Mouse (Mus musculus): Measurements from ENCODE around the gene Gpr50. TPM values are rescaled to one million over a fixed set of nuclear protein-coding genes. Genes with fewer than 3 reads are reported as not detected.
A peak's percentile ranks its signal among the peaks of the same experiment; 100 is the strongest.

Gene Gpr50
- total RNA-seq, 1 experiment: 0.89 TPM

- DNase-seq (ENCODE audit: low read depth, low spot score): no peak
- no peak for TF ChIP-seq ZC3H11A (IDR thresholded peaks at IDR 0.05; ENCODE audit: borderline replicate concordance, low read depth, low read length)
- TF ChIP-seq MAFK (IDR thresholded peaks at IDR 0.05; ENCODE audit: insufficient read depth, low read depth, low read length): no peak
- TF ChIP-seq HCFC1 (IDR thresholded peaks at IDR 0.05; ENCODE audit: borderline replicate concordance, insufficient read depth, low read length): no peak
- TF ChIP-seq ZNF384 (IDR thresholded peaks at IDR 0.05; ENCODE audit: low read depth, low read length): no peak
- TF ChIP-seq CHD2 (IDR thresholded peaks at IDR 0.05; ENCODE audit: low read depth, low read length): no peak
Measured at GRCm38 (mm10) chrX:71670254-71670653, 6.8 kb downstream of the Gpr50 start.

GRCm38 (mm10) chrX:71700817-71701469 is 37.5 kb downstream of the Gpr50 start:
- Histone ChIP-seq H3K9me3 (ENCODE audit: control insufficient read depth, insufficient read depth, low read depth, low read length) (no peaks in the 10 kb centered on the region), H3K4me1 (ENCODE audit: control insufficient read depth in 2 of 2, insufficient read depth in 2 of 2, low read length in 2 of 2, poor library complexity in 1 of 2) (peaks cover 0 to 2% of the 10 kb centered on the region in 2 experiments; a peak in 1 of 4 replicates), H3K4me3 (ENCODE audit: insufficient read depth in 1 of 2, low read depth in 1 of 2, low read length in 2 of 2, poor library complexity in 1 of 2, severe bottlenecking in 1 of 2) (no peak overlapping the region), H3K36me3 (ENCODE audit: control insufficient read depth, insufficient read depth, low read length, poor library complexity, severe bottlenecking) (no peaks in the 10 kb centered on the region), H3K9ac (ENCODE audit: insufficient read depth, low read depth, low read length, poor library complexity, severe bottlenecking) (no peak overlapping the region), H3K27ac (ENCODE audit: insufficient read depth, low read depth, low read length, poor library complexity, severe bottlenecking) (no peak overlapping the region)
- in situ Hi-C loops (cut with MboI; ENCODE audit: low sequenced_read_pairs in 2 of 2, unreplicated experiment in 2 of 2): no loop called here
- TF ChIP-seq HCFC1 (IDR thresholded peaks at IDR 0.05; ENCODE audit: borderline replicate concordance, insufficient read depth, low read length) (no peak), ZC3H11A (IDR thresholded peaks at IDR 0.05; ENCODE audit: borderline replicate concordance, low read depth, low read length) (no peak), MAFK (IDR thresholded peaks at IDR 0.05; ENCODE audit: insufficient read depth, low read depth, low read length) (no peak), CHD2 (IDR thresholded peaks at IDR 0.05; ENCODE audit: low read depth, low read length) (no peak), ZNF384 (IDR thresholded peaks at IDR 0.05; ENCODE audit: low read depth, low read length) (no peak)
- peak; percentile 28 for DNase-seq (ENCODE audit: low read depth, low spot score)

More at GRCm38 (mm10) chrX:71670254-71670653, 6.8 kb downstream of the Gpr50 start:
- in situ Hi-C loops (cut with MboI; ENCODE audit: low sequenced_read_pairs in 2 of 2, unreplicated experiment in 2 of 2): loop anchor here (25.0 kb wide), 2 partner anchors 267 to 292 kb away; partner anchors contain the start of genes Fate1 (in 1 of the 2) and Prrg3 (in 1 of the 2)
- Histone ChIP-seq H3K4me1 (ENCODE audit: control insufficient read depth in 2 of 2, insufficient read depth in 2 of 2, low read length in 2 of 2, poor library complexity in 1 of 2) (no peaks in the 10 kb centered on the region), H3K27ac (ENCODE audit: insufficient read depth, low read depth, low read length, poor library complexity, severe bottlenecking) (no peak overlapping the region), H3K4me3 (ENCODE audit: insufficient read depth in 1 of 2, low read depth in 1 of 2, low read length in 2 of 2, poor library complexity in 1 of 2, severe bottlenecking in 1 of 2) (no peak overlapping the region), H3K9ac (ENCODE audit: insufficient read depth, low read depth, low read length, poor library complexity, severe bottlenecking) (no peak overlapping the region), H3K9me3 (ENCODE audit: control insufficient read depth, insufficient read depth, low read depth, low read length) (no peaks in the 10 kb centered on the region), H3K36me3 (ENCODE audit: control insufficient read depth, insufficient read depth, low read length, poor library complexity, severe bottlenecking) (no peaks in the 10 kb centered on the region)

Other genes with a start within 250 kb of the Gpr50 start
- gene Cd99l2, start 170.8 kb upstream of the Gpr50 start, total RNA-seq (2012; rRNA removed): 6.8 and 8.2 TPM in 2 replicates
- gene Hmgb3, start 107.7 kb upstream of the Gpr50 start, total RNA-seq (2012; rRNA removed): 16.9 and 24.1 TPM in 2 replicates
- 5.7 and 7.5 TPM in 2 replicates for gene Vma21, start 152.3 kb downstream of the Gpr50 start, total RNA-seq (2012; rRNA removed)

Measured in ES-E14 (cell line).